Mouse (Mus musculus): ENCODE data around the gene Il11.
A peak's percentile ranks its signal among the peaks of the same experiment; 100 is the strongest.
"Not testable (repeated sequence)": the region's sequence is repeated elsewhere in the genome, so short reads cannot be mapped to it uniquely, and the experiment has no call there.

The Il11 gene

GRCm38 (mm10) chr7:4782759-4783158 is at the start of gene Il11, which contains the start of gene Tmem190:
Gene Il11, minus strand, starts transcription at chr7:4782859.
Gene Tmem190, plus strand, starts transcription at chr7:4782937.
- no peak for DNase-seq

GRCm38 (mm10) chr7:4830476-4830875 is 47.8 kb upstream of the Il11 start:
- no peak for DNase-seq

GRCm38 (mm10) chr7:4825365-4825764 is 42.7 kb upstream of the Il11 start:
- no peak for DNase-seq

- no peak for DNase-seq
Observed at GRCm38 (mm10) chr7:4822162-4822907, 39.7 kb upstream of the Il11 start.

GRCm38 (mm10) chr7:4821690-4822089 is 39.0 kb upstream of the Il11 start:
- DNase-seq, result no peak

GRCm38 (mm10) chr7:4820925-4821324 is 38.3 kb upstream of the Il11 start:
- DNase-seq, result not testable (repeated sequence)

- no peak for DNase-seq
Observed at GRCm38 (mm10) chr7:4816559-4816958, 33.9 kb upstream of the Il11 start.

- DNase-seq, result no peak
Observed at GRCm38 (mm10) chr7:4813105-4813791, 30.6 kb upstream of the Il11 start.

- DNase-seq, result peak; percentile 97
Observed at GRCm38 (mm10) chr7:4812303-4813104, 29.8 kb upstream of the Il11 start, which contains the start of gene Ube2s. Gene Ube2s, minus strand, starts transcription at chr7:4812590.

GRCm38 (mm10) chr7:4811842-4812302 is 29.2 kb upstream of the Il11 start:
- peak; percentile 38 for DNase-seq

- not testable (repeated sequence) for DNase-seq
Observed at GRCm38 (mm10) chr7:4811131-4811530, 28.5 kb upstream of the Il11 start.

GRCm38 (mm10) chr7:4806716-4807115 is 24.1 kb upstream of the Il11 start:
- no peak for DNase-seq

- no peak for DNase-seq
Observed at GRCm38 (mm10) chr7:4802247-4802646, 19.6 kb upstream of the Il11 start.

GRCm38 (mm10) chr7:4795767-4796433 is 13.2 kb upstream of the Il11 start:
- no peak for DNase-seq

GRCm38 (mm10) chr7:4794631-4795168 is 12.0 kb upstream of the Il11 start:
- no peak for DNase-seq

- DNase-seq, result no peak
Observed at GRCm38 (mm10) chr7:4793674-4794073, 11.0 kb upstream of the Il11 start.

- not testable (repeated sequence) for DNase-seq
Observed at GRCm38 (mm10) chr7:4793248-4793647, 10.6 kb upstream of the Il11 start.

GRCm38 (mm10) chr7:4792278-4793212 is 9.9 kb upstream of the Il11 start, which contains the start of gene Rpl28:
Gene Rpl28, plus strand, starts transcription at chr7:4792874.
- DNase-seq, result peak; percentile 94

- DNase-seq, result peak; percentile 28
Observed at GRCm38 (mm10) chr7:4789436-4789935, 6.8 kb upstream of the Il11 start, which contains the start of gene Tmem238. Gene Tmem238, minus strand, starts transcription at chr7:4789656.

Data from right cerebral cortex, postnatal 14 days (tissue).